Mouse (Mus musculus): ENCODE data around the gene Gm20431.

DNA sequence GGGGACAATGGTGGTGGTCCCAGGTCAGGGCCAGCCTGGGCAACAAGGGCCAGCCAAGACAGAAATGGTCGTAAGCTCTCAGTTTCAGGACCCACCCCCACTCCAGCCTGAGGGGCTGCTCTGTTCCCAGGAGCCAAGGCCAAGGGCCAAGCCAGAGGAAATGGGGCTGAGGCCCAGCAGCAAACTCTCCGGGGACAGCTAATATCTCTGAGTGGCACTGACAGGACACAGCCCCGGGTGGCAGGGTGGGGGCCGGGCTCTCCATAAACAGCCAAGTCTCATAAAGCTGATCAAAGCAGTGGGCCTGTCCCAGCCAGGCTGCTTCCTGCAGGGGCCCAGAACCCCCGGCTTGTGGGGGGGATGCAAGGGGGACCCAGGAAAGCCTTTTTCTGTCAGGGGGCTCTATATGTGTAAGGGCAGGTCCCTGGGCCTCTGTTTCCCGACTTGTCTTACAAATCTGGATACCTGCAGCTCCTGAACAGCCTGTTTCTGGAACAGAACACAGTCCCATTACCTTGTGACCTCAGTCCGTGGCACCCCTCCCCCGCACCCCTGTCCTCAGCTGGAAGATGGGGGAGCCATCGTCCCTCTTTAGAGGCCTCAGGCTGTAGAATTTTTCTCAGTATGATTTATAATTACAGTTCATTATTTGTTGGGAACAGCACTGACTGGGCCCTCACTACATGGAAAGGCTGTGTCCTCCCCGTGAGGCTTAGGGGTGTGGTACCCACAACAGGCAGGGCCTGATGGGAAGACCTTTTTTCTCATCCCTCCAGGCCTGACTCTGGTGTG is 77.9 kb downstream of the Gm20431 start:
- TF ChIP-seq GATA1 (IDR thresholded peaks at IDR 0.05; ENCODE audit: borderline replicate concordance, low read length) = no peak
- no peak for TF ChIP-seq FLI1 (IDR thresholded peaks at IDR 0.05; ENCODE audit: low read length)
